Mouse (Mus musculus): ENCODE measurements around the gene Olfr744.
"Not testable (repeated sequence)": the region's sequence is repeated elsewhere in the genome, so short reads cannot be mapped to it uniquely, and the experiment has no call there.

Olfr744 gene

GRCm38 (mm10) chr14:50614579-50614978 is at the start of gene Olfr744:
Gene Olfr744 (plus strand): TSS chr14:50614879.
- DNase-seq (ENCODE audit: low spot score): no peak

- not testable (repeated sequence) for DNase-seq (ENCODE audit: low spot score)
Measured at GRCm38 (mm10) chr14:50573056-50573455, 41.6 kb upstream of the Olfr744 start.

DNA sequence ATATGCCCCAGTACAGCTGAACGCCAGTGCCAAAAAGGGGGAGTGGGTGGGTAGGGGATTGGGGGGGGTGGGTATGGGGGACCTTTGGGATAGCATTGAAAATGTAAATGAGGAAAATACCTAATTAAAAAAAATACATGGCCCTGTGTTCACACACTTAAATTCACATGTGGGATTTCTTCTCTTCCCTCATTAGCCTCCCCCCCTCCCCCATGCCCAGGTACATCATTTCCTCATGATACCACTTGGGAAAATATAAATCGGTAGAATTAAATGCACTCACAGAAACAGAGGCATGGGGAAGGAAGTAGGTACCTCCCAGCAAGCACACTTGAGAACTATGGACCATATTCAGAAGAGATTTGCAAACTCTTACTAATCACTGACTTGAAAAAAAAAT is 24.4 kb downstream of the Olfr744 start, which contains the start of gene Olfr745:
Gene Olfr745, plus strand, starts transcription at position 301 of the 400 bp plus-strand sequence.
- DNase-seq (ENCODE audit: low spot score): no peak

- DNase-seq (ENCODE audit: low spot score): no peak
Measured at GRCm38 (mm10) chr14:50646783-50647182, 32.1 kb downstream of the Olfr744 start, which contains the start of gene Olfr746. Gene Olfr746 (plus strand): TSS chr14:50647083.
